Mouse (Mus musculus) heart, postnatal 0 days (tissue): ENCODE results near the gene Opa3. TPM values are rescaled to one million over a fixed set of nuclear protein-coding genes. Genes with fewer than 3 reads are reported as not detected.

ENCODE experiments used
- ATAC-seq: fragments of 200-750 bp; cut with Nextera tagmentation; 2 replicates; pipeline ENCODE4 v1.8.0; 2017; ENCODE audit warnings: low read depth, moderate number of reproducible peaks, moderate library complexity; ENCODE audit not compliant: insufficient read depth
- DNase-seq: peaks from one replicate; pipeline ENCODE4 v3.0.0-alpha.2; 2016; ENCODE audit warnings: low spot score
- H3K27ac ChIP-seq: fragments of 300-500 bp; sonication (generic); 2 replicates; pipeline ENCODE4 v1.5.1; 2014; ENCODE audit warnings: low read depth, mild to moderate bottlenecking
- H3K27me3 ChIP-seq: fragments of 300-500 bp; sonication (generic); 2 replicates; pipeline ENCODE4 v1.6.1; 2014; ENCODE audit warnings: low read length, mixed read lengths; ENCODE audit not compliant: control insufficient read depth, insufficient read depth
- H3K36me3 ChIP-seq: fragments of 300-500 bp; sonication (generic); replicated peaks from 2 replicates; pipeline ENCODE4 v1.6.1; 2014; ENCODE audit warnings: low read length, mixed read lengths; ENCODE audit not compliant: control insufficient read depth, insufficient read depth
- H3K4me1 ChIP-seq: fragments of 300-500 bp; sonication (generic); 2 replicates; pipeline ENCODE4 v1.6.1; 2014; ENCODE audit warnings: antibody characterized with exemption; ENCODE audit not compliant: control insufficient read depth, insufficient read depth
- H3K4me2 ChIP-seq: fragments of 300-500 bp; sonication (generic); 2 replicates; pipeline ENCODE4 v1.6.1; 2014; ENCODE audit warnings: low read depth, mild to moderate bottlenecking, low read length, moderate library complexity
- H3K4me3 ChIP-seq: fragments of 300-500 bp; sonication (generic); 2 replicates; pipeline ENCODE4 v1.5.1; 2014; ENCODE audit warnings: low read depth, low read length
- H3K9ac ChIP-seq: fragments of 300-500 bp; sonication (generic); replicated peaks from 2 replicates; pipeline ENCODE4 v1.6.1; 2014; ENCODE audit warnings: low read depth, low read length, mixed read lengths
- H3K9me3 ChIP-seq: fragments of 300-500 bp; sonication (generic); replicated peaks from 2 replicates; pipeline ENCODE4 v1.6.1; 2016; ENCODE audit warnings: low read length; ENCODE audit not compliant: control insufficient read depth
- CTCF ChIP-seq: IDR thresholded peaks from 2 replicates; pipeline ENCODE4 v1.5.1; 2016; ENCODE audit warnings: antibody characterized with exemption, control low read depth, low read depth
- EP300 ChIP-seq: IDR thresholded peaks from 2 replicates; pipeline ENCODE4 v1.6.1; 2016; ENCODE audit warnings: antibody characterized with exemption, low read depth
- WGBS: fragments of 180-500 bp; shearing (Covaris S2); extraction: QIAGEN DNeasy Blood & Tissue Kit; methylation state at CpG from one replicate; pipeline ENCODE4 v1.1.7; 2014; 5-methylcytosine and 5-hydroxymethylcytosine counted together
- polyA plus RNA-seq: library from polyadenylated mRNA; unstranded; fragments of >200 nt; fragmentation: Nextera tagmentation; extraction: Ambion mirVana; gene quantifications from 2 replicates; pipeline ENCODE4 v1.2.1, GENCODE M21; 2015
- total RNA-seq: library from RNA; depleted of rRNA; stranded (reverse); fragments of >200 nt; gene quantifications from 2 replicates; pipeline ENCODE4 v1.2.3, GENCODE M21; 2014; ENCODE audit warnings: low replicate concordance

The Opa3 gene
- total and polyA plus RNA-seq, 2 experiments from 2014 or later: 40.5 to 56.4 TPM

DNA sequence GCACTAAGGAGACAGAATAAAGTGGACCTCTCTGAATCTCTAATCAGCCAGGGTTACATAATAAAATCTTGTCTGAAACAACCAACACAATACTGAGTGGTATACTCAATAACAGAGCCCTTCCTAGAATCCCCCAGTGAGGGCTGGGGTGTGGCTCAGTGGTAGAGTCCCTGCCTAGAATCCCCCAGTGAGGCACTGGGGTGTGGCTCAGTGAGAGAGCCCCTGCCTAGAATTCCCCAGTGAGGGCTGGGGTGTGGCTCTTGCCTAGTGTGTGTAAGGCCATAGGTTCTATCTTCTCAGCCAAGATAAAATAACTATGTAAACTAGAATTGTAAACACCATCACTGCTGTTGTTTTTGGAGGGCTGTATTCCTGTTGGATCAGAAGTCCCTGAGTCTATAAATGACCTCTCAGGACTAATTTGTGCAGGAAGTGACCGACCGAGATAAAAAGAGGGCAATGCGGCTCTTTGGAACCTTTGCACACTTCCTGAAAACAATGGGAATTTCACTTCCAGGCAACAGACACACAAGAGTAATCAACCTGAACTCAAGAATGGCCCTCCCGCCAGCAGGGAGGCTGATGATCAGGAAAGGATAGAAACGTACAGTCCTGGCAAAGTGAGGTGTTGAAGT is 17.0 kb upstream of the Opa3 start:
- WGBS: 49% methylated on average over 5 of the region's 5 CpGs
- H3K9ac ChIP-seq: no peak overlapping the region
- ATAC-seq (no peak), DNase-seq (no peak)
- H3K36me3 ChIP-seq: 0 out of 2 replicates have a peak, but pooled peaks cover under 1% of the 10 kb centered on the region
- no peaks in the 10 kb centered on the region for H3K9me3 ChIP-seq
- no peaks in the 10 kb centered on the region for H3K27me3 ChIP-seq
- TF ChIP-seq EP300 (no peak), CTCF (no peak)
- H3K4me3 ChIP-seq: no peak overlapping the region
- 0 out of 2 replicates have a peak, but pooled peaks cover 3% of the 10 kb centered on the region for H3K4me1 ChIP-seq
- H3K27ac ChIP-seq: peak overlapping the region; percentile 46; the same call in 1 of the 2 replicates
- no peak overlapping the region for H3K4me2 ChIP-seq

DNA sequence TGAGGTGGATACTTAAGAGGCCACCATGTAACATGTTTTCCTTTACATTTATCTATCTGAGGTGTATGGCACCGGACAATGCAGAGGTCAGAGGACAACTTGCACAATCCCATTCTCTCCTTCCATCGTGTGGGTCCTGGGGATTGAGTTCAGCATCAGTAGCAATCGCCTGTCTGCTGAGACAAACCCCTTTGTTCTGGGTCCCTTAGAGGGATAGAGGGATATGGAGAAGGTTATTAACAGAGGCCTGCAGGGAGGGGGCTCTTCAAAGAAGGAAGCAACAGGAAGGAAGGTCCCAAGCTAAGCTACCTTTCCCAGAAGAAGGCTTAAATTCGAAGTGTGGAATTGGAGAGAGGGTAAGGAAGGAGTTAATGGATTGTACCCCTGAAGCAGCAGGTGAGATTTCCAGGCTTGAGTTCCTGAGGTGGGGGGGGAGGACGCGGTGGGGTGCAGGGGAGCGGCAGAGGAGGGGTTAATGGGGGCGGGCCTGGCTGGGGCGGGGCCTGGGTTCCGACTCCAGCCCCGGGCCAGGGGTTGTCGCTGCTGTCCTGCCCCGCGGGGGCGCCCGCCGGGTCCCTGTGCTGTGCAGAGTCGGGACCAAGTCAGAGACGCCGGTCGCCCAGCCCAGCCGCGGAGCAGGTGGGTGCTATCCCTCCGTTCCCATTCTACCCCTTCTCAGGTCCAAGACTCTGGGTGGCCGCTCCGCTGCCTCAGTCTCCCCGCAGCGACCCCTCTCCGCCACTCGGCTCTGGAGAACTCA is 16.0 kb upstream of the Opa3 start, which contains the start of gene Gpr4:
Gpr4 (plus strand) TSS at position 543 of the 760 bp plus-strand sequence.
- DNase-seq: peak; percentile 24
- H3K4me1 ChIP-seq: 0 out of 2 replicates have a peak, but pooled peaks cover 3% of the 10 kb centered on the region
- peak within 1 kb of the TSS; percentile 36 for H3K9ac ChIP-seq
- no peak for TF ChIP-seq EP300
- no peak; the same call in 1 of the 2 replicates for TF ChIP-seq CTCF
- WGBS: 4% methylated on average over 28 of the region's 30 CpGs
- H3K36me3 ChIP-seq: no peaks in the 10 kb centered on the region
- peak; percentile 76 for ATAC-seq
- 0 out of 2 replicates have a peak, but pooled peaks cover 3% of the 10 kb centered on the region for H3K27me3 ChIP-seq
- H3K27ac ChIP-seq: peak within 1 kb of the TSS; percentile 44; the same call in 1 of the 2 replicates
- no peaks in the 10 kb centered on the region for H3K9me3 ChIP-seq
- H3K4me3 ChIP-seq: peak within 1 kb of the TSS; percentile 52
- H3K4me2 ChIP-seq: peak within 1 kb of the TSS; percentile 67

DNA sequence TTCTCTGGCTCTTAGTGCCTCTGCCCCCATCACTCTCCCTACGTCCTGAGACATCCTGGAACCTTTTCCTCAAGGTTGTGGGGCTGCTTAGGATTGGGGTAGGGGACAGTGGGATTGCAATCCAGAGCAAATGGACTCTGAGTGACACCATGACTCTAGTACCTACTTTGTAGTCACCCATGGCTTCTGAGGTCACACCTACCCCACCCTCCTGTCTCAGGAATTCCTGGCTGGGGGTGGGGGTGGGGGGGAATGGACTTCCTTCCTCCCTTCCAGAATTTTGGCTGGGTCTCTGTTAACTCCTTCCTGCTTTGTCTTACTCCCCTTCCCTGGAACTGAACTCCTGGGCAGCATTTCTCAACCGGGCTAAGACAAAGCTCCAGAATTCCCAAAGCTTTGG is 14.7 kb upstream of the Opa3 start:
- peak overlapping the region; percentile 44; the same call in 1 of the 2 replicates for H3K27ac ChIP-seq
- H3K4me1 ChIP-seq: 0 out of 2 replicates have a peak, but pooled peaks cover 3% of the 10 kb centered on the region
- H3K4me3 ChIP-seq: peak overlapping the region; percentile 52
- no peaks in the 10 kb centered on the region for H3K36me3 ChIP-seq
- DNase-seq (no peak), ATAC-seq (no peak)
- no peaks in the 10 kb centered on the region for H3K9me3 ChIP-seq
- H3K9ac ChIP-seq: no peak overlapping the region
- no peak for TF ChIP-seq EP300
- TF ChIP-seq CTCF: no peak
- WGBS: 64% methylated on average over 2 of the region's 2 CpGs
- H3K27me3 ChIP-seq: 0 out of 2 replicates have a peak, but pooled peaks cover 3% of the 10 kb centered on the region
- H3K4me2 ChIP-seq: peak overlapping the region; percentile 67

DNA sequence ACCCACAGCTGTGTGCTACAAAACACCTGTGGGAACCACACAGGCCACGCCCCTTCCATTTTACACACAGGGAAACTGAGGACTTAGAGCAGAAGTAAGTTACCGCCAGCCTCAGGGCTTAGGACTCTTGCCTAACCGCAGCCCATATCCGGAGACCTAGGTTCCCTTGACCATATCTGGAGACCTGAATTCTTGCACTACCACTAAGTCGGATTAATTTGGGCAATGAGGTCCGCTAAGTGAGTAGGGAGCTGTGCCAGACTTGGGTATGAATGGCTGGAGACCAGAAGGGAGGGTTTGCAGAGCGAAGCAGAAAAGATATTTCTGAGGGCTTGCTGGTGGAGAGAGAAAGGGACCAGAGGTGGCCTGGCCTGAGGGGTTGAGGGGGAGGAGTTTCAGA is 13.8 kb upstream of the Opa3 start:
- WGBS: 42% methylated on average over 7 of the region's 7 CpGs
- H3K9ac ChIP-seq: no peak overlapping the region
- H3K9me3 ChIP-seq: no peaks in the 10 kb centered on the region
- DNase-seq (peak; percentile 40), ATAC-seq (no peak)
- H3K4me2 ChIP-seq: peak overlapping the region; percentile 67
- no peak for TF ChIP-seq EP300
- TF ChIP-seq CTCF: no peak
- no peaks in the 10 kb centered on the region for H3K36me3 ChIP-seq
- H3K27me3 ChIP-seq: 0 out of 2 replicates have a peak, but pooled peaks cover 3% of the 10 kb centered on the region
- H3K4me1 ChIP-seq: 0 out of 2 replicates have a peak, but pooled peaks cover 3% of the 10 kb centered on the region
- no peak overlapping the region for H3K27ac ChIP-seq
- no peak overlapping the region; the same call in 1 of the 2 replicates for H3K4me3 ChIP-seq

DNA sequence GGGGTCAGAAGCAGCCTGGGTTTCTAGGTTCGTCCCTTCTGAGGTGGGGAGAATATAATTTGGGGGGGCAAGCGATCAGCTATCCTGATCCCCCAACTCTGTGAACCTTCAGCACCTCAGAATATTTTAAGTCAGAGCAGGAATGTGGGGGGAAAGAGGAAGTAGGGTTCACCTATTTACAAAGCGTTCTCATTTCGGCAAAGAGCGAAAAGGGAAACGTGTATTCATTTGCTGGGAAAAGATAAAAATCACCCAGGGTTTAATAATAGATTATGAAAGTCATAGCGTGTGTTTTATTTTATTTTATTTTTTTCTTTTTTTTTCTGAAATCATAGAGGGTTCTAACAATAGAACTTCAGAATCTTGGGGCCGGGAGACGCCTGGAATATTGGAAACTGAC is 13.2 kb upstream of the Opa3 start:
- peak overlapping the region; percentile 67; the same call in 1 of the 2 replicates for H3K4me2 ChIP-seq
- TF ChIP-seq CTCF (no peak), EP300 (no peak)

More for the DNA sequence above, 13.2 kb upstream of the Opa3 start:
- 0 out of 2 replicates have a peak, but pooled peaks cover 3% of the 10 kb centered on the region for H3K27me3 ChIP-seq
- H3K27ac ChIP-seq: no peak overlapping the region
- no peaks in the 10 kb centered on the region for H3K9me3 ChIP-seq
- no peak overlapping the region for H3K9ac ChIP-seq
- DNase-seq: no peak
- no peaks in the 10 kb centered on the region for H3K36me3 ChIP-seq
- H3K4me1 ChIP-seq: 0 out of 2 replicates have a peak, but pooled peaks cover 3% of the 10 kb centered on the region
- no peak overlapping the region for H3K4me3 ChIP-seq
- 54% methylated on average over 9 of the region's 9 CpGs for WGBS
- no peak for ATAC-seq
